Mouse (Mus musculus) testis, postnatal 10 days (tissue): Measurements from ENCODE around the gene Zer1.
A peak's percentile ranks its signal among the peaks of the same experiment; 100 is the strongest.
"Not testable (repeated sequence)": the region's sequence is repeated elsewhere in the genome, so short reads cannot be mapped to it uniquely, and the experiment has no call there.

Experiments
- DNase-seq: peaks from one replicate; pipeline ENCODE4 v3.0.0; 2021; ENCODE audit warnings: low spot score

Zer1 gene

DNA sequence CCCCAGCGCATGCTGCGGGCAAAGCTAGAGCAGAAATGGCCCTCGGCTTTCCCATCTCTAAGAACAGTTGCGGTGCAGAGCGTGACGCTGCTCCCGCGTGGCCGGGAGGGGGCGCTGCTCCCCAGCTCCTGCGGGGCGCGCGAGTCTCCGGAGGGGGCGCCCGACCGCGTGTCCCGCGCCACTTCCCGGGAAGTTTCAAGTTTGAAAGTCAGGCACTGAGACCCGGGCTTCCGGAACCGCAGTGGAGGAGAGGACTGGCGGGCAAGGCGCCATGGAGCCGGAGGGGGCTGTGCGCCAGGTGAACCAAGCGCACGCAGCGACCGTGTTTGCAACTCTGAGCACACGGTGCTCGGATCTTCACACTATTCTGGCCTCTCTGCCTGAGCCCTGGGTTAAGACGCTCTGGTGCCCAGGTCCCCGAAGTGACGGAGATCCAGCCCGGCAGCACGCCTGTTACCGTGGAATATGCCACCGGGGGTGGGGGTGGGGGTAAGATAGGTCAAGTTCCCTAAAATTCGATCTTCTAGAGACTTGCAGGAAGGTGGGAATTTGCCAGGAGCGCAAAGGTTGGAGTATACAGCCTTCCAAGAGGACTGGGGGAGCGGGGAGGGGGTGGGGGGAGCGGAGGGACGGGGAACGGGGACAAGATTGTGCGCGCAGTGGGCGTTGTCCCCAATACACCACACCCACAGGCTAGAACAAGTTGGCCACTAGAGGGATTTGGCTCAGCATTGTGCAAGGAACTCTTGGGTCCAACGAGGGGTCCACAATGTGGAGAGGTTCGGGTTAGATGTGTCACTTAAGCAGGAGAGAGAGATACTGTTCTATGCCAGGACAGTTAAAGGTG, 46.7 kb downstream of the Zer1 start, which contains the start of gene Pkn3:
Gene Pkn3, plus strand, starts transcription at position 183 of the 847 bp plus-strand sequence.
- DNase-seq: peak; percentile 94

- no peak for DNase-seq
Observed at GRCm38 (mm10) chr2:30076959-30077358, 47.4 kb downstream of the Zer1 start.

GRCm38 (mm10) chr2:30076439-30076838, 47.9 kb downstream of the Zer1 start:
- DNase-seq: no peak

DNA sequence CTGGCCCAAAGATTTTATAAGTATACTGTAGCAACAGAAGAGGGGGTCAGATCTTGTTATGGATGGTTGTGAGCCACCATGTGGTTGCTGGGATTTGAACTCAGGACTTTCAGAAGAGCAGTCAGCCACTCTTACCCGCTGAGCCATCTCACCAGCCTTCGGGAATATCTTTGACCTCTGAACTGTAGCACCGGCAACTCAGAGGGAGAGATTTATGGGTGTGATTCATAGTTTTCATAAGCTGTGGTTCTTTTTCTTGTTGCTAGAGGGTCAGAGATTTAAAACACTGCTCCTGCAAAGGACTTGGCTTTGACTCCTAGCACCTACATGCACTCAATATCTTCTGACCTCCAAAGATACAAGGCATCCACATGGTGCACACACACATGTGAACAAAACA, 48.8 kb downstream of the Zer1 start:
- no peak for DNase-seq

- DNase-seq: no peak
Observed at GRCm38 (mm10) chr2:30073285-30073684, 51.1 kb downstream of the Zer1 start.

GRCm38 (mm10) chr2:30072875-30073274, 51.5 kb downstream of the Zer1 start:
- no peak for DNase-seq

GRCm38 (mm10) chr2:30067962-30068361, 56.4 kb downstream of the Zer1 start:
- no peak for DNase-seq

DNA sequence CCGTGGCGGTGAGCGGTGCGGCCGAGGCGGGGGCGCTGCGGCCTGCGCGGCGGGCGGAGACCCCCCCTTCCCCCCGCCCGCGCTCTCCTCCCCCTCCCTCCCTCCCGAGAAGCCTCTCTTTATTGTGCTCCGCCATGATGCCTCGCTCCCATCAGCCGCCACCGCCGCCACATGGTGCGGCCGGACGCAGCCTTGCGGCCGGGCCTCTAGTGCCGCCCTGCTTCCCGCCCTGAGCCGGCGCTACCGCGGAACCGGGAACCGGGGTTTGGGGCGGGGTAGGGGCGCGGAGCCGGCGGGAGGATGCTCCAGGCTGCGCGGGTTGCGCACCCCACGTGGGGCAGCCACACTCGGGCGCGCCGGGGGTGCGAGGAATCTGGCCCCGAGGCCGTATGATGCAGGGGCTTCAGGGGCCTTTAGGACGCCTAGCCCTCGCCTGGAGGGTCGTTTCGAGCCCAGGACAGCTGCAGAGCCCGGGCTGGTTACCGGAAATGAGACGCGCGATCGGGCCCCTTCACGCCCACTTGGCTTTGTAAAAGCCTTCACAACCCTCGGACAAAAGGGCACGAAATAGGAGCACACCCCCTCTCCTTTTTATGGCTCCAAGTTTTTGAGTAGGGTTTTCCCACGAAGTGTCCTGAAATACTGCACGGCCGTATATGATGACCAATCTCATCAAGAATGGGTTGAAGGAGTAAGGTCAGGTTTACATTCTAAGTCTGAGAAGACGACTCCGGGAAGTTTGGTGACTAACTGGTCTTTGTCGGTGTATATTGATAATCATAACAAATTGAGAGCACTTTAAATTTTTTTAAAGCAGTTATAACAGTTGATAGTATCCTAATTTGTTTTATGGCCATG, 57.1 kb downstream of the Zer1 start:
- peak; percentile 62 for DNase-seq

DNA sequence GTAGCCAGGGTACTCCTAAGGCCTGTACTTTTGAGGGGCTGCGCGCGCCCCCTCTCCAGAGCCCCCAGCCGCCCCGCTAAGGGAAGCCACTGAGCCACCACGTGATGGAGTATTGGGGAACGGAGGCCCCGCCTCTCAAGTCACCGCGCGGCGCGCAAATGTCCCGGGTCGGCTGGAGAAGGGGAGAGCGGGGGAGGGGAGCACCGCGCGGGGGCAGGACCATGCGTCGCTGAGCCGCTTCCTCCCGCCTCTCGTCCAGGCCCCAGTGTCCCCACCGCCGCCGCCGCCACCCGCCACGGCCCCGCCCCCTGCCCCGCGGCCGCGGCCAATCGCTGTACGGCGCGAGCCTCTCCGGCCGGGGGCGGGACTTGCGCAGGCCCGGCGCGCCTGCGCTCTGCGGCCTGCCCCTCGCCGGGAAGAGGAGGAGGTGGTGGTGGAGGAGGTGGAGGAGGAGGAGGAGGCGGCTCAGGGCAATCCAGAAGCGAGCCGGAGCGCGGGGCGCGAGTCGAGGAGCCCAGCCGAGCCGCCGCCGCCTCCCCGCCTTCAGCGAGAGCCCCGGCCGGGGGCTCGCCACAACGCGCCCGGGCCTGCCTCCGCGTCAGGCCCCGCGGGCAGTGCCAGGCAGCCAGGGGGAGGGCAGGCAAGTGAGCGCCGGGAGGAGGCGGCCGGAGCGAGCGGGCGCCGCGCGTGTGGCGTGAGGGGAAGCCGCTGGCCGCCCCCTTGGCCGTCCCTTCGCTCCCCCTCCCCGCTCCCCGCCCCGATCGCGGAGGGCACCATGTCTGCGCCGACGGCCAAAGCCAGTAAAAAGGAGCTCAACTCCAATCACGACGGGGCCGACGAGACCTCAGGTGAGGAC, 58.1 kb downstream of the Zer1 start:
- DNase-seq: peak; percentile 97

DNA sequence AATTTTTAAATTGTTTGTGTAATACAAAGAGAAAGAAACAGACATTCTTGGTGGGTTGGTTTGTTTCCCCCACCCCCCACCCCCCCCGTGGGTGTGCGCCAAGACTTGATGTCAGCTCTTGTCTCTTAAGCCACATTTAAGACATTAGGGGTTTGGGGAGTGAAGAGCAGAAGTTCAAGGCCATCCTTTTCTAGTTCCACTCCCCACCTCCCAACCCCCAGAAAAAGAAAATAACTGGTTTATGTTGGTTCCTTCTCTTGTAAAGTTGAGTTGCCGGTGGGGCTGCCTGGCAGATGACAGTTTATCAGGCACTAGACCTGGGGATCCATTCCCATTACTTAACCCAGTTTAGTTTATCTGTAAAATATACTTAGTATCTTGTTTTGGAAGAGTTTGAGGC, 60.1 kb downstream of the Zer1 start:
- DNase-seq: no peak

- DNase-seq: no peak
Observed at GRCm38 (mm10) chr2:30063791-30064190, 60.6 kb downstream of the Zer1 start.

- DNase-seq: no peak
Observed at GRCm38 (mm10) chr2:30063235-30063634, 61.1 kb downstream of the Zer1 start.

- peak; percentile 73 for DNase-seq
Observed at GRCm38 (mm10) chr2:30062249-30063093, 61.9 kb downstream of the Zer1 start.

DNA sequence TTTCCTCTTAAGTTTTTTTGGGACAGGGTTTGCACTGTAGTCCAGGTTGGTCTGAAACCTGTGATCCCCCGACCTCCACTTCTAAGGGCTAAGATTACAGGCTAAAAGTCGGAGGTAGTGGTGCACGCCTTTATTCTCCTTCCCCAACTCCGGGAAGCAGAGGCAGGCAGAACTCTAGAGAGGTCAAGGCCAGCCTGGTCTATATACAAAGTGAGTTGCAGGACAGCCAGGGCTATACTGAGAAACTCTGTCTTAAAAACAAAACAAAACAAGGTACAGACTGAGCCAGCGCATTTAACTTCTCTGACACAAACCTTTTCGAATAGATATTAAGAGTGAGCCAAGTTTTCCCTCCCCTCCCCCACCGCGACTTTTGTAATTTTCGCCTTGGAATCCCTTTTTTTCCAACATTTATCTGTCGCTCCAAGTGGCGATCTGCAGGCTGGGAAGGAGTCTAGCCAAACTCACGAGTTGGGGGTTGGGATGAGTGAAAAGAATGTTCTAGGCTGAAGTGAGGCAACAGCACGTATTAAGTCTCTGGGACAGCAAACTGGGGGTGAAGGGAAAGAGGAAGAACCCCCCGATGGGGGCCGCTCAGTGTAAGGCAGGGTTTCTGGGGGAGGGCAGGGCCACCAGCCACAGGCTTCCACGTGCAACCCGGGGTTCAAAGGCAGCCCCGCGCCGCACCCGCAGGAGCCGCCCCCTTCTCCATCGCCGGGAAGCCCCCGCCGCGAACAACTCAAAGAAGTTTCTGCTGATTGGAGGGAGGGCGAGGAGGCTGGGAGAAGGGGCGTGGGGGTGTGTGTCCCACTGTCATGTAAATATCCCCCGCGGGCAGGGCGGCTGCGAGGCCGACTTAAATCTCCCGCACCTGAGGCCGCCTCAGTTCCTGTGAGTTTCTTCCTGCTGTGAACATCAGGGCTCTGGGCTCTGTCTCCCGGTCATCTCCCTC, 62.9 kb downstream of the Zer1 start:
- DNase-seq: peak; percentile 81

DNA sequence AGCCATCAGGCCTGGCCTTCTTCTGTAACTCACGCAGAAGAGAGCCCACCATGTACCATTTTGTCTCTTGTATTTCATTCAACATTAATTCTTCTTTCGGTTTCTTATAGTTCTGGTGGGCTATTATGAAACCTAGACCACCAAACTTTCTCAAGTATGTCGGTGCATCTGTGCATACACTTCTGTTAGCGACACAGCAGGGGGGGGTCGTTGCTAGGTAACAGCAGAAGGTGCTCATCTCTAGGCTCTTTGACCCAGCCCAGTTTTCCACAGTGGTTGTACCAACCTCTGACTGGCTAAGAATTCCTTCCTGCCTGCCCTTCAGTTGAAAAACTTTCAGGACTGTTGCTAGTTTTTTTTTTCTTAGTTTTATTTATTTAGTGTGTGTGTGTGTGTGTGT, 66.0 kb downstream of the Zer1 start:
- no peak for DNase-seq

GRCm38 (mm10) chr2:30057223-30057904, 67.0 kb downstream of the Zer1 start, which contains the start of gene Set:
TSS of gene Set (plus strand) at chr2:30057378.
- DNase-seq: no peak

- DNase-seq: no peak
Observed at GRCm38 (mm10) chr2:30056736-30057135, 67.6 kb downstream of the Zer1 start.

GRCm38 (mm10) chr2:30055310-30055709, 69.1 kb downstream of the Zer1 start:
- not testable (repeated sequence) for DNase-seq
